Mouse (Mus musculus) gastrocnemius, adult 8-10 months (tissue): ENCODE data around the gene Arhgap9. TPM values are rescaled to one million over a fixed set of nuclear protein-coding genes. Genes with fewer than 3 reads are reported as not detected.
"Not testable (repeated sequence)": the region's sequence is repeated elsewhere in the genome, so short reads cannot be mapped to it uniquely, and the experiment has no call there.

Experiments used
- DNase-seq, 2 experiments: peaks; one replicate each; pipeline ENCODE4 v3.0.0; 2022; ENCODE audit warnings: low spot score in 2 of 2
- total RNA-seq, 4 experiments: library from RNA; stranded (reverse); gene quantifications; 2 replicates each; pipeline ENCODE4 v1.2.4; 2022

Arhgap9 gene
- total RNA-seq, 4 experiments from 2014 or later = 0.39 to 1.2 (median 0.57) TPM

GRCm38 (mm10) chr10:127291881-127292638 is 29.7 kb upstream of the Arhgap9 start:
- no peak for DNase-seq

DNA sequence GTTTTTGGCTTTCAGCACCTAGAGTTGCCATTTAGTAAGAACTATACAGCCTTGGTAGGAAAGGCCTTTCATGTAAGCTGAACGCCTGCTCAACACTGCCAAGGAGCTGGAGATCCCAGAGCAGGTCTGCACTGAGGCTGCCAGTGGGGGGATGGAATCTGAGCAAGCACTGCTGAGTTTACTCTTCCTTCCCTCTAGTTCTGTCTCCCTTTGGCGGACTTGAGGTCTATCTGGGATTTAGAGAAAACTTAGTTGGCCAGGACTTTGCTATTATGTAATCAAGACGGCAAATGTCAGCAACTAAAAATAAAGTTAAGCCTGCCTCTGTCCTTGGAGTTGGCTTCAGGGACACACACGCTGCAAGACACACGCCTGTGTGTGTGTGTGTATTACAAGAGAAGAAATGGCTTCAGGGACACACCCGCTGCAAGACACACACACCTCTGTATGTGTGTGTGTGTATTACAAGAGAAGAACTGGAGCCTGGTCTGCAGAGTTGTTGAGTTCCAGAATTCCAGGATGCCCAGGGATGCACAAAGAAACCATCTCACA is 28.7 kb upstream of the Arhgap9 start:
- DNase-seq = peak; percentile 45 to 60

GRCm38 (mm10) chr10:127293590-127294113 is 28.1 kb upstream of the Arhgap9 start:
- no peak for DNase-seq

- no peak for DNase-seq
Observed at GRCm38 (mm10) chr10:127294895-127295510, 26.8 kb upstream of the Arhgap9 start.

DNA sequence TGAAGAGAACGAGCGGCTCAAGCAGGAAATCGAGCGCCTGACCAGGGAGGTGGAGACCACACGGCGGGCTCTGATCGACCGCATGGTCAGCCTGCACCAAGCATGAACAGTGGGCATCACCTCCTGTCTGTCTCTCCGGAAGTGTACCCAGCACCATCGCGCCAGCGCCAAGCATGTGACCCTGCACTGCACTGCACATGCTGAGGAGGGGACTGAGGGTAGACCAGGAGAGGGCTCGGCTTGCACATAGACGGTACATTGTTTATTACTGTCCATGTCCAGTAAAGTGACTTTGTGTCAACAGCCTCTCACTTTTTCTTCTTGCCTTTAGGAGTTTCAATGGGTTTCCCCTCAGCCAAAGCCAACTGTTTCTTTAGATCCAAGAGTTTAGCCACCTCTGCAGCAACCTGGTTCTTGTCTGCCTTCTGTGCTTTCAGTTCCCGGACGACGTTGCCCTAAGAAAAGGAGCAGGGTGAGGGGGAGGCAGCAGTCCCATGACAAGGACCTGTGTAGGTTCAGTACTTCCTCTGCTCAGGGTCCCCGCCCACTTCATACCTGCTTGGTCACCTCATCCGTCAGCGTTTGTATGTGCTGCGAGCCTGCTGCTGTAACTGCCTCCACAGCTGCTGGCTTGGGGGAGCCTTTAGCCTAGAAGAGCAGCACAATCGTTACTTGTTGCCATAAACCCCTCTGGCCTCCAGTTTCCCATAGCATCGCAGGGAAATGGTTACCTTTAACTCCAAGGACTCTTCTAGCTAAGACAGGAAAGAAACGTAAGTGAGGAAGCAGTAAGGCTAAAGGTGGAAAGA is 25.6 kb upstream of the Arhgap9 start:
- no peak for DNase-seq

DNA sequence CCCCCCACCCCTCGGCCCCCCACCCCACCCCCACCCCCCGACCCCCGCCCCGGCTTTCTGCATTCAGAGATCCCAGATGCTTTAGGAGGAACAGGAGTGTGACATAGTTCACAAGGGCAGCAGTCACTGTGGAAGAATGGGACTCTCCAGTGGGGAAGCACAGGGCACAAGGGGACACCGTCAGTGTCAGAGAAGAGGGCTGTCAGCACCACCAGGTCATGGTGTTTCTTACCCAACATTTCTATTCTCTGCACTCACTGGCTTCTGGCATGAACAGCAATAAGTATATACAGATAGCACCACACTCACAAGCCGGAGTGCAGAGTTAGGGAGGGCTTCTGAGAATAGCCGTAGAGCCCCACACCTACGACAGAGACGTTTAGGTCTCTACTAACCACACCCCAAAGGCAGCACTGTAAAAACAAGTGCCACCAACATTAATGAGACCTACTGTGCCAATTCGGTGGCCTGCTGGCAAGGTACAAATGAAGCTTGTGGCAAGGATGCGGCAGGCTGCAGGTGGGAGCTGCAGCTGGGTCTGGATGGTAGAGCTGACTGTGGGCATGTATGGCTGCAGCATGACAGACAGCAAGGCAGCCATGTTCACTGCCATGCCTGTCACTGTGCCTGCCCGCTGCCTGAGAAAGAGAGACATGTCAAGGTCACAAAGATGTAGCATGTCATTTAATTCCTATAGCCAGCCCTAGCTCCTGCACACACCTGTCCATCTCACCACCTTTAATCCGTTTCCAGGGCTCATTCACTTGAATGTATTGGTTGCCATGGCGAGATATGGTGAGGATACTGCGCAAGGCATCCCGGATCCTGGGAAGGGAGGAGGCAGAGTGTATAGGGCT is 24.5 kb upstream of the Arhgap9 start:
- no peak for DNase-seq

GRCm38 (mm10) chr10:127300361-127300760 is 21.4 kb upstream of the Arhgap9 start:
- DNase-seq = no peak

DNA sequence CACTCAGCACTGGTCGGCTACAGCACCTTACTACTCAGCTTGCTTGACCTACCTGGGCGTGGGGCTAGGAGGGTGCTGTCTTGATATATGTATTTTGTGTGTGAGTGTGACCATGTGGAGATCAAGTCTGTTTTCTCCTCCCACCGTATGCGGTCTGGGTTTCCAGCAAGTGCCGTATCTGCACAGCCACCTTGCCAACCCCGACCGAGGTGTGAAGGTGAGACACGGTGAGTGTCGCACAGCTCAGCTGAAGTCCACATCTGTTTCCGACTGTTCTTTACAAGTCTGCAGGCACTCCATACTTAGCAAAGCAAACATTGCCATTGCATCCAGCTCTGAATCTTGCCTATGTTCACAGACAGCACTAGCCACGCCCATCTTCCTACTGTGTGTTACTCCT is 18.6 kb upstream of the Arhgap9 start:
- no peak for DNase-seq

- not testable (repeated sequence) for DNase-seq
Observed at GRCm38 (mm10) chr10:127309167-127309566, 12.6 kb upstream of the Arhgap9 start.

DNA sequence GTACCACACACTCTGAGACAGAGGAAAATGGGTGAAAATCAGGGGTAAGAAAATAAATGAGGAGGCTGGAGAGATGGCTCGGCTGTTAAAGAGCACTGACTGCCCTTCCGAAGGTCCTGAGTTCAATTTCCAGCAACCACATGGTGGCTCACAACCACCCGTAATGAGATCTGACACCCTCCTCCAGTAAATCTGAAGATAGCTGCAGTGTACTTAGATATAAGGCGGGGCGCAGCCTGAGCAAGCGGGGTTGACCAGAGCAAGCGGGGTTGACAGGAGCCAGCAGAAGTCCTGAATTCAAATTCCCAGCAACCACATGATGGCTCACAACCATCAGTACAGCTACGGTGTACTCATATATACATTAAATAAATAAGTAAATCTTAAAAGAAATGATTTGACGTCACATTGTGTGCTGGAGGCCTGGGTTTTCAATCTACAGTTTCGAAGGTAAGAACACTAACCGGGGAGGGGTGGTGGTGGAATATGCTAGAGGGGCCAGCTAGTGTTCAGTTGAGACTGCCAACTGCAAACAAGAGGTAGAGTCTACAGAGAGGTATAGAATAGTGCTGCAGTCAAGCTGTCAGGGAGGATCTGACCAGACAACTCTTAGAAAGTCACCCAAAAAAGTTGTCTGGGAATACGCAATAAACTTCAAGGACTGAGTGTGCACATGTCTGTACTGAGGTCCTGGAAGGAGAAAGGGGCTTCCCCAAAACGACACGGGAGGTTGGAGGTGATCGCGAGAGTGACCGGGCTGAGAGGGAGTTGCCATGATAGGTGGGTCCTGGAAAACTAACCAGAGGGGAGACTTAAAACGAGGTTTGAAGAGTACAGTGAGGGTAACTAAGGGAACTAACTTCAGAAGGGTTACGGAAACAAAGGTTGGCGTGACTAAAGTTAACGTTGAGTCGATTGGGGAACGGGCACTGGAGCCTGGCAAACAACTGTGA is 11.0 kb upstream of the Arhgap9 start:
- no peak for DNase-seq

GRCm38 (mm10) chr10:127311476-127312355 is 10.0 kb upstream of the Arhgap9 start, which contains the start of gene Mars:
Gene Mars (minus strand): TSS chr10:127311786.
- peak; percentile 93 to 94 for DNase-seq

GRCm38 (mm10) chr10:127312356-127312676 is 9.4 kb upstream of the Arhgap9 start:
- peak; percentile 78 to 80 for DNase-seq

DNA sequence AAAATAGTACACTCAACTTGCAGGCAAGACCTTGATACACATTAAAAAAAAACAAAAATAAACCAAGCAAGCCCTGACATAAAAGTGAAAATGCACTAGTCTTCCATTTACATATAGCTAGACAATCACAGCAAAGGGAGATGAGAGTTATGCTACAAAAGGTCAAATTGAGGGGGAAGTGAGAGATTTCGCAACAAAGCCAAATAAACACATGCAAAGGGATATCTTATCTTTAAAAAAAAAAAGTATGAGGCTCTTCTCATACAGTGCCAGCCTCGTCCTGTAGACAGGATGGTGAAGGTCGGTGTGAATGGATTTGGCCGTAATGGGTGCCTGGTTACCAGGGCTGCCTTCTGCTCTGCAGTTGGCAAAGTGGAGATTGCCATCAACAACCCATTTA is 8.9 kb upstream of the Arhgap9 start:
- DNase-seq = no peak

GRCm38 (mm10) chr10:127313516-127313915 is 8.2 kb upstream of the Arhgap9 start:
- DNase-seq = not testable (repeated sequence)

- DNase-seq = not testable (repeated sequence)
Observed at GRCm38 (mm10) chr10:127314950-127315349, 6.8 kb upstream of the Arhgap9 start.

- no peak for DNase-seq
Observed at GRCm38 (mm10) chr10:127317277-127317676, 4.5 kb upstream of the Arhgap9 start.

- no peak for DNase-seq
Observed at GRCm38 (mm10) chr10:127318009-127318408, 3.8 kb upstream of the Arhgap9 start.

GRCm38 (mm10) chr10:127319969-127320368 is 1.8 kb upstream of the Arhgap9 start:
- no peak for DNase-seq
